Mouse (Mus musculus) liver, adult 2 months (tissue): ENCODE results near the gene Tmem265. TPM values are rescaled to one million over a fixed set of nuclear protein-coding genes. Genes with fewer than 3 reads are reported as not detected.

Experiments used
- DNase-seq: peaks from one replicate; pipeline ENCODE4 v3.0.0-alpha.2; 2011; ENCODE audit warnings: low read depth, low spot score; ENCODE audit errors: extremely low read depth
- H3K27ac ChIP-seq: fragments of 200-500 bp; replicated peaks from 2 replicates; pipeline ENCODE4 v1.5.1; 2012; ENCODE audit warnings: low read depth, mild to moderate bottlenecking, control low read depth, inconsistent platforms, low read length; ENCODE audit not compliant: insufficient read depth
- H3K27me3 ChIP-seq: fragments of 200-500 bp; 2 replicates; pipeline ENCODE4 v1.6.1; 2012; ENCODE audit warnings: mild to moderate bottlenecking, moderate library complexity, low read length, inconsistent platforms; ENCODE audit not compliant: control insufficient read depth, insufficient read depth
- H3K36me3 ChIP-seq: fragments of 200-500 bp; 2 replicates; pipeline ENCODE4 v1.6.1; 2012; ENCODE audit warnings: low read length, inconsistent platforms; ENCODE audit not compliant: control insufficient read depth, insufficient read depth
- H3K4me1 ChIP-seq: fragments of 200-500 bp; 2 replicates; pipeline ENCODE4 v1.6.1; 2011; ENCODE audit warnings: low read length; ENCODE audit not compliant: control insufficient read depth, insufficient read depth
- H3K4me3 ChIP-seq: fragments of 200-500 bp; 2 replicates; pipeline ENCODE4 v1.5.1; 2011; ENCODE audit warnings: low read depth, mild to moderate bottlenecking, control low read depth, low read length, moderate library complexity; ENCODE audit not compliant: insufficient read depth
- H3K79me2 ChIP-seq: fragments of 200-500 bp; 2 replicates; pipeline ENCODE4 v1.6.1; 2012; ENCODE audit warnings: inconsistent platforms, mild to moderate bottlenecking, low read length, moderate library complexity; ENCODE audit not compliant: control insufficient read depth, insufficient read depth
- H3K9ac ChIP-seq: fragments of 200-500 bp; 2 replicates; pipeline ENCODE4 v1.6.1; 2012; ENCODE audit warnings: low read depth, mild to moderate bottlenecking, control low read depth, inconsistent platforms, low read length
- CTCF ChIP-seq: fragments of 200-500 bp; IDR thresholded peaks from 2 replicates; pipeline ENCODE4 v1.5.1; 2011; ENCODE audit warnings: low read depth, low read length, control low read depth
- POLR2A ChIP-seq: fragments of 200-500 bp; IDR thresholded peaks from 2 replicates; pipeline ENCODE4 v1.6.1; 2011; ENCODE audit warnings: low read length, control low read depth; ENCODE audit not compliant: insufficient read depth; ENCODE audit errors: extremely low read depth
- WGBS: fragments of 180-500 bp; shearing (Covaris S2); methylation state at CpG from one replicate; pipeline ENCODE4 v1.1.7; 2018; 5-methylcytosine and 5-hydroxymethylcytosine counted together
- polyA plus RNA-seq: library from polyadenylated mRNA; depleted of rRNA; stranded (reverse); fragments of >200 nt; gene quantifications from 2 replicates; pipeline ENCODE4 v1.2.3, GENCODE M21; 2012
- total RNA-seq: library from RNA; depleted of rRNA; stranded (reverse); fragments of >200 nt; gene quantifications from 2 replicates; pipeline ENCODE4 v1.2.3, GENCODE M21; 2014

Gene Tmem265
- total and polyA plus RNA-seq, 2 experiments = 2.7 TPM; not detected in 1

- peaks cover 46% of the 10 kb centered on the region for H3K36me3 ChIP-seq
These were observed 610 bp upstream of the Tmem265 start for GRCm38 (mm10) chr7:127560580-127560979.

DNA sequence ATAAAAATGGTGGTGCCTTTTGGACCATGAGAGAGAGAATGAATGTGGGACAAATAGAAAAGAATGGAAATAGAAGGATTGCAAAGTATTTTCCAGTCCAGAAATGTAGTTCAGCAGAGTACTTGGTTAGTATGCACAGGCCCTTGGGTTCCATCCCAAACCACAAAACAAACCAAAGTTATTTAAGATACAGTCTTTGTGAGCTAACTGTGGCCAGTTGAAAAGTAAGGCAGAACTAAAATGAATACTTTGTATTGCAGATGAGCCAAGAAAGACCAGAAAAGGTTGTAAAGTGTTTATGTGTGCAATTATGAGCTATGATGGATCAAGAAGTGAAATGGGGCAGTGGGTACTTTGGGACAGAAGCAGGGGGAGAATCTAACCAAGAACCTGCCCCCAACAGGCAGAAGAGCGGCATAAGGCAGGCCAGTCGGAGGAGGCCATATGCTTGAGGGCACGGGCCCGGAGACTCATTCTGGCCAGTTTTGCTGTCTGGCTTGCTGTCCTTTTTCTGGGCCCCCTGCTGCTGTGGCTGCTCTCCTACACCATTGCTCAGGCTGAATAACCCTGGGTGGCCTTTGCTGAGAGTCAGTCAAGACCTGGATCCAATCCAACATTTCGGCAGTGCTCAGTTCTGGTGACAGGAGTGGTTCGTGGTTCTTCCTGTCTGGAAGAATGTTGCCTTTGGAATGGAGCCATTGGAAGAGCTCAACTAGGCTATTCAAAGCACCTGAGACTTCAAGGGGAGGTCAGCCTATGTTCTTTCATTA lies 3.4 kb downstream of the Tmem265 start:
- Histone ChIP-seq H3K27ac (no peak overlapping the region), H3K4me3 (no peak overlapping the region), H3K9ac (no peak overlapping the region), H3K36me3 (peaks cover 33% of the 10 kb centered on the region), H3K79me2 (no peaks in the 10 kb centered on the region), H3K27me3 (no peaks in the 10 kb centered on the region), H3K4me1 (peaks cover 2% of the 10 kb centered on the region; the same call in 1 of the 2 replicates)
- TF ChIP-seq POLR2A (no peak), CTCF (no peak)
- no peak for DNase-seq
- WGBS = 64% methylated on average over 6 of the region's 6 CpGs

More at GRCm38 (mm10) chr7:127560580-127560979, 610 bp upstream of the Tmem265 start:
- no peaks in the 10 kb centered on the region for H3K79me2 ChIP-seq
- no peak for TF ChIP-seq POLR2A
- TF ChIP-seq CTCF = no peak
- no peak overlapping the region for H3K4me3 ChIP-seq
- no peak for DNase-seq
- H3K4me1 ChIP-seq = no peaks in the 10 kb centered on the region
- no peaks in the 10 kb centered on the region for H3K27me3 ChIP-seq
- no peak overlapping the region for H3K27ac ChIP-seq
- 96% methylated on average over 11 of the region's 11 CpGs for WGBS
- no peak overlapping the region for H3K9ac ChIP-seq

- Histone ChIP-seq H3K4me3 (peak within 1 kb of the TSS; percentile 94), H3K4me1 (peaks cover 15% of the 10 kb centered on the region), H3K79me2 (peaks cover 9% of the 10 kb centered on the region; the same call in 1 of the 2 replicates), H3K27me3 (no peaks in the 10 kb centered on the region), H3K36me3 (no peaks in the 10 kb centered on the region; the same call in 1 of the 2 replicates), H3K9ac (peak within 1 kb of the TSS; percentile 86), H3K27ac (peak within 1 kb of the TSS; percentile 53)
- peak; percentile 99 for DNase-seq
- TF ChIP-seq POLR2A (no peak), CTCF (no peak)
- under 1% methylated on average over 17 of the region's 17 CpGs for WGBS
These were observed 11.8 kb downstream of the Tmem265 start, which contains the start of gene Phkg2 for GRCm38 (mm10) chr7:127572895-127573471. Gene Phkg2 (plus strand): TSS chr7:127573340.

GRCm38 (mm10) chr7:127573503-127574008 lies 12.4 kb downstream of the Tmem265 start:
- Histone ChIP-seq H3K27me3 (no peaks in the 10 kb centered on the region), H3K4me1 (peaks cover 15% of the 10 kb centered on the region), H3K27ac (no peak overlapping the region), H3K9ac (peak overlapping the region; percentile 86), H3K79me2 (peaks cover 9% of the 10 kb centered on the region; the same call in 1 of the 2 replicates), H3K36me3 (peaks cover 5% of the 10 kb centered on the region), H3K4me3 (peak overlapping the region; percentile 94)
- DNase-seq = no peak
- TF ChIP-seq CTCF (no peak), POLR2A (no peak)
- under 1% methylated on average over 22 of the region's 28 CpGs for WGBS

- Histone ChIP-seq H3K79me2 (peaks cover 9% of the 10 kb centered on the region; the same call in 1 of the 2 replicates), H3K4me3 (peak overlapping the region; percentile 94; the same call in 1 of the 2 replicates), H3K27ac (no peak overlapping the region), H3K9ac (no peak overlapping the region), H3K36me3 (peaks cover 9% of the 10 kb centered on the region), H3K27me3 (no peaks in the 10 kb centered on the region), H3K4me1 (peaks cover 15% of the 10 kb centered on the region)
- no peak for DNase-seq
- WGBS = 14% methylated on average over 7 of the region's 7 CpGs
- TF ChIP-seq CTCF (no peak), POLR2A (no peak)
These were observed 12.9 kb downstream of the Tmem265 start for GRCm38 (mm10) chr7:127574115-127574514.
